Mouse (Mus musculus) embryo, embryonic 10.5 days (tissue): ENCODE measurements around the gene Cwc22.

Experiments
- DNase-seq: peaks from one replicate; pipeline ENCODE4 v3.0.0-alpha.2; 2015; ENCODE audit warnings: low spot score

Cwc22 gene

DNA sequence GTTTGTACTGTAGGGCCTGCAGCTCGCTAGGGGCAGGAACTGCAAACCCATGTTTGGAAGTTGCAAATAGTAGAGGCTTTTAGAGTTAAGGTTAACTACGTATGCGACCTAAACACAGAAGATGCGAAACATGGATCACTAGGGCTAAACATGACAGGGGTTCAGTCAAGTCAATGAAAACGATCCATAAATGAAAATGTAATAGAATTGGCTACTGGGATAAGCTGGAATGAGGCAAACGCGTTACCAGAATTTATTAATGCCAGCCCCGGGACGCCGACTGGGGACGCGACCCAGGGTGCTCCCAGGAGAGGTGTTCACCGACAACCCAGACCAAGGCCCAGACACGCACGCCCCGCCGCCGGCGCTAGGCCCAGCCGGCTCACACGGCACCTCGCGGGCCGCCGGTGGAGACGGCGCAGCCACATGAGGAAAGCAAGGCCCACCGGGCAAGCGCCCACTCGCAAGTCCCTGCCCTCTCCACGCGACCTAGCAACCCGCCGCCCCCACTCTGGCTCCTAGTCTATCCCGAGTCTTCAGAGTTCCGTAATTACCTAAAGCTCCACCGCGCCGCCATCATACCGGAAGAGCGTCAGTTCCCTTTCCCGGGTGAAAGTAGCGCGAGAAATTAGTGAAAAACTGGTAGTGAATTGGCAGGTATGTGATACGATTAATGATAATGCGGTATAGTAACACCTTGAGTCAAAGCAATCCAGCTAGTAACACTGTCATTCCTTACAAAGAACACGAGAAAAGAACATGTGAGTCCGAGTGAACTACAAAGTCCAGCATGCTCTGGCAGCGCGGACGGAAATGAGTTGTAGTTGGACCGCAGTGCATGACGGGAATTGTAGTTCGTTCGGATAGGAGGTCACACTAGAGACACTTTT is at the start of gene Cwc22:
Cwc22 (minus strand) TSS at position 780 of the 890 bp plus-strand sequence.
- peak; percentile 98 for DNase-seq

- no peak for DNase-seq
These were observed 47.7 kb upstream of the Cwc22 start for GRCm38 (mm10) chr2:77993727-77994401.

DNA sequence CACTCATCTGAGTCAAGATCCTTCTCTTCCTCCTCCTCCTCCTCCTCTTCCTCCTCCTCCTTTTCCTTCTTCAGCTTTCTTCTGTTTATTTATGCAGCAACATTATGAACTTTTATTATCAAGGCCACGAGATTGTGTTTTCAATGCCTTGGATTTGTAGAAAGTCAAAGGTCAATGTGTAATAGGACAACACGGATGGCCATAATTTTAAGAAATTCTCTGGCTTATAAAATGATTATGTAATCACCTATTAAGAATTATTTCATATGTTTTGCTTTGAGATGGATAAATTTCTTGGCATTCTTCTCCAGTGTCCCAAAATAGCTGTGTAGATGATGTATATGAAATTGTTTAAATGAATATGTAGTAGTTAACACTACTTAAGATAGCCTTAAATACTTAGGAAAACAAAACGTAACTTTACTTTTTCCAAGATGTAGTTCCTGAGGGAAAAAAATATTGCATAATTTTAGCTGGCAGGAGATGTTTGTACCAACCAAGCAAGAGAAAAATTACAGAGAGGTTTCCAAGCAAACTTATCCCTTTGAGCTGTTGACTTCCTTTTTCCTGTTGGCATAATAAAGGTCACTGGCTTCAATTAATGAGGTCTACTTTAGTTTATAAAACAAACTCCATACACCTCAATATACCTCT is 46.9 kb upstream of the Cwc22 start:
- no peak for DNase-seq

- DNase-seq, result no peak
These were observed 44.6 kb upstream of the Cwc22 start for GRCm38 (mm10) chr2:77990820-77991219.

DNA sequence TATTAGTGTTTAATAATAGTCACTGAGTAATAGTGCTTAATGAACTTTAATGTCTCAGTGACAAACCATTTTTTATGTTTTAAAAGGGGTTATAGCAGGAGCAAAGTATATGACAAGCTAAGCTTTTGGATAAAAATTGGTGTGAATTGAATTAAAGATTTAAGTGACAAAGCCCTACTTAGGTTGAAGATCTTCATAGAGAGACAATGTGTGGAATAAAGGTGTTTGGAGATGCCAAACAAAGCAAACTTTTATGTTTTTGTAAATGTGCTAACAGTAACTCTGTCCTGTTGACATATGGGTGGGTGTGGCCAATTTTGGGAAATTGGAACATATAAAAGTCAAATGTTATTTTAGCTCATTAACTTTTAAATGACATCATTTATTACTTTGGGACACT is 43.9 kb upstream of the Cwc22 start:
- DNase-seq, result no peak

DNA sequence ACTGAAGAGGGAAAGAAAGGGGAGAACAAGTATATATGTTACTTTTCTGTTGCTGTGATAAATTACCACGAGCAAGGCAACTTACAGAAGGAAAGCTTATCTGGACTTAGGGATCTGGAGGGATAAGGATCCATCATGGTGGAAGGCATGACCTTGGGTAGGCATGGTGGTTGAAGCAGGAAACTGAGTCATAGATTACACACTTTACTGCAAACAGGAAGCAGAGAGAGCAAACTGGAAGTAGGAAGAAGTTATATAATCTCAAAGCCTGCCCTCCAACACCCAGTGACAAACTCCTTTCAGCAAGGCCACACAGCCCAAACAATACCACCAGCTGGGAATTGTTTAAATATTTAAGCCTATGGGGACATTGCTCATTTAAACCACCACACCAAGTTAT is 43.2 kb upstream of the Cwc22 start:
- no peak for DNase-seq

- DNase-seq, result no peak
These were observed 40.0 kb upstream of the Cwc22 start for GRCm38 (mm10) chr2:77985991-77986730.

DNA sequence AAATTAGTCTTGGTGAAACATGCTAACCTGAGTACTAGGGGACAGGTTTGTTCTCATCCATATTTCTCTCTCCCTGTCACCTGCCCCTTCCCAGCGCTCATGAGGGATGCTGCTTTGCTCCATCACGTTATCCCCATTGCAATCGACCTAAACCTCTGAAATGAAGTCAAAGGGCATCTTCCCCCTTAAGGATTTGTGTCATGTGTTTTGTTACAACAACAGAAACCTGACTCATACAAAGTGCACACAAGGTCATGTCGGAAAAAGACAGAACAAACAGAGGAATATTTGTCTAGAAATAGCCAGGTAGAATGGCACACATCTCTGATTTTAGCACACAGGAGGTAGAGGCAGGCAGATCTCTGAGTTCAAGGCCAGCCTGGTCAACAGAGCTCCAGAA is 38.0 kb upstream of the Cwc22 start:
- no peak for DNase-seq

DNA sequence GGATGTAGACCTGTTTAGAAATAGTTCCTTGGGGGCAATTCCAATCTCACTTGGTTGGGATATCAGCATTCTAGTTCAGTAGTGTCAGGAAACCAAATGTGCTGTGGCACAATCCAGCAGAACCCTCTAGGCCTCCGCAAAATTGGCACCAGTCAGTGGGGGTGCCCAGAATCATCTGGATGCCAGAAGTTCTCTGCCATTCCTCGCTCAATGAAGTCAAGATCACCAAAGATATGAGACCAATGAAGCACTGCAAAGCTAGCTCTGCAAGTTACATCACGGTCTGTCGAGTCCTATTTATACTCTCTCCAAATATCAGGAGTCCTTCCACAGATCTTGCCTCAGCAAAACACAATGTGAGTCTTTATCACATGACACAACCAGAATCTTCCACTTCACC is 35.7 kb upstream of the Cwc22 start:
- DNase-seq, result no peak

DNA sequence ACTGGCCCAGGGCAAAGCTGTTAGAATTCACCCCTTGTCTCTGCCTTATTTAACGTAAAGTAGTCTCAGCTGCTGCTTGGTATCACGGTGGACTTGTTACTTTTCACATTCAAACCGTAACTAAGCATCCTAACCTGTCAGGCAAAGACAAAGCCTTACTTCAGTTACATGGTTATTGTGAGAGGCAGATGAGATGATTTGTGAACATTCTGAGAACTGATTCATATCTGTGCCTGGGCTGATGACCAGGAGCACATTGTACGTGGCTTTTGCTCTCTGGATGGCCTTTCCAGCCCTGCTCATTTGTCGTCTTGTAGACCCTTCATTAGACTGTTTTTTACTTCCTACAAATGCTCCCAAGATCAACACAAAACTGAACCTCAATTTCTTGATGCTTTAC is 34.5 kb upstream of the Cwc22 start:
- no peak for DNase-seq

DNA sequence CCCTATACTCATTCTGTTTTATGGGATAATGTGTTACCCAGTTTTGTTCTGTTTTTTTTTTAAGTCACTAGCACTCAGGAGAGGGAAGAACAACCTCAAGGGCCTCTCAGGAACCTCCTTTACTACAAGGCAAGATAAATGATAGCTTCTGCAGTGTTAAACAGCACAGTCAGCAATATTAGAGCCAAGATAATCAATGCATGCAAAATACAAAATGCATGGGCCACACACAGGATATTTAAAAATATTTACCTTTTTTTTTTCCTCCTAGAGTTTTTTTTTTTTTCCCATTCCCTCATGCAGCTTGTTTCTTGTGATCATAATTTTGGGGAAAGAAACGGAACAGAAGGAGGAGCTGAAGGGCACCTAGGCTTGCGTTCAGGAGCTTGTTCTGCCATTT is 33.3 kb upstream of the Cwc22 start:
- no peak for DNase-seq

DNA sequence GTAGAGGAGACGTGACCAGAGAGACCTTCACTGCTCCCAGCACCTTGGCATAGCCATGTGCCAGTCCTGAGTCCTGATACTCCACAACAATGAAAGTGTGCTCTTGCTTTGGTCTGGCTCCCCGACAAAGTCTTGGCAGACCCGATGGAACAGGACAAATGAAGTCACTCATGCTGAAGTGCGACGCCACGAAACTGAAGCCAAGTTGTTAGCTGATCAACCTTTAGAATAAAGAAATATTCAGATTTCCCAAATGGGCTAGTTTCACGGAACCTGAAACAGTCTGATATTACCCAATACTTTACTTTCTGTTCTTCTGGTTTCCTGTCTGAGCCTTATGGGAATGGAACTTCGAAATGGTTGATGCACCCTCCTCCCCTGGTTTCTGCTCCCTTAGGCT is 32.9 kb upstream of the Cwc22 start:
- DNase-seq, result no peak

DNA sequence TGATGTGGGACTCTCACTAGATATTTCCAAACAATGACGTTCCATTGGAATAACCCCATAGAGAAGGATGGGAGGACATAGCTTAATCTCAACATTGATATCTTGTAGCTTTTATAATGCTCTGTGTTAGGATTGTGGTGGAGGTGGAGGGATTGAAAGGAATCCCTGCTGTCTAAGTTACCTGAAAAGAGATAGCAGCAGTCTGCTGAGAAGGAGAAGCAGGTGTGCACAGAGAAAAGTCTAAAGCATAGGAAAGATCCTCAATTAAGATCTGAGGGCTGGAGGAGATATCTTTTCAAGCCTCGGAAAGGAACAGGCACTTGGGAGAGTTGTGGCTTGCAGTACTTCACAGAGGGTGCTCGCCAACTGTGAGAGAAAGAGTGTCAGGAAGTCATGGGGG is 32.1 kb upstream of the Cwc22 start:
- DNase-seq, result no peak

- DNase-seq, result no peak
These were observed 30.2 kb upstream of the Cwc22 start for GRCm38 (mm10) chr2:77976321-77976920.

DNA sequence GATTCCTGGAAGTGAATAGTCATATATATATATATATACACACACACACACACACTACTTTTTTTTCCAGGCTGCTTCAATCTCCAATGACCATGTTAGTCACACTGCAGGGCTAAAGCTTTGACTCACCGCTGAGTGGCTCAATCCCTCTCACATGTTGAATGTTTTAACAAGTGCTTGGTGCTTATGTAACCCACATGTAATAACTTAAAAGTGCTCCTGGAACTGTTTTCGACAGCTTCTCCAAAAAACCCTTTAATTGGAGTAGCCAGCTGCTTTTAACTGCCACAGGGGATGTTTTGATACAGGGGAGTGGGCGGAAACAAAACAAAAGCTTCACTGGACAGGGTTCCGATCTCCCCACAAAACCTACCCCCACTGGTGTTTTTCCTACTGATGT is 29.4 kb upstream of the Cwc22 start:
- peak; percentile 14 for DNase-seq

DNA sequence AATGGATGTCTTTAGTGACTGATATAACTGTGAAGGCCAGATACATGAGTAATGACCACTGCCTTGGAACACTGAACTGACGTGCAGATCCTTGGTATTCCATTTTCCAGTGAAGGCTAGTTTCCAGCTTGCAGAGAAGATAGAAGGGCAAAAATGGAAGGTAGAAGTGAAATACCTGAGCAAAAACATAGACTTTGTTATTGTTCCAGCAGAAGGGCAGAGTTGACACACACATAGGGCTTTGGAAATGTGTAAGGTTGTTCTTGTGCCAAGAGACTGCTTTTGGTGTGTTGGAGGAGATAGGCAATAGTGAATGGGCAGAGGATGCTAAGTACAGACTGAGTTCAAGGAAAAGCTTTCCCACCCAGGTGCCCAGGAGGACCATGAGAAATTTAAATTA is 28.8 kb upstream of the Cwc22 start:
- no peak for DNase-seq

- no peak for DNase-seq
These were observed 28.2 kb upstream of the Cwc22 start for GRCm38 (mm10) chr2:77974366-77974765.

DNA sequence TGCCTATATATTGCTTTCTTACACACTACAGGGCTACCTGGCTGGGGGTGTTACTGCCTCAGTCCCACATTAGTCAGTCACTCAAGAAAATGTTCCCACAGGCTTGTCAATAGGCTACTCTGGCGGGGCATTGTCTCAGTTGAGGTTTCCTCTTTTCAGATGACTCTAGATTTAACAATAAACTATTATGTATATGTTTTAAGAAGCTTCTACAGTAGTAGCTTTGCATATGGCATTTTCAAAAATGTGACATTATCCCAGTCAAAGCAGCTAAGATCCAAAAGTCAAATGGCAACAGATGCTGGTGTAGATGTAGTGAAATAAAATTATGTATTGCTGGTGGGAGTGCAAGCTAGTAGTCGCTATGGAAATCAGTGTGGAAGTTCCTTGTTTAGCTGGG is 27.1 kb upstream of the Cwc22 start:
- DNase-seq, result no peak

- DNase-seq, result no peak
These were observed 26.4 kb upstream of the Cwc22 start for GRCm38 (mm10) chr2:77972541-77972940.

GRCm38 (mm10) chr2:77971871-77972270 is 25.7 kb upstream of the Cwc22 start:
- DNase-seq, result no peak

- DNase-seq, result no peak
These were observed 25.2 kb upstream of the Cwc22 start for GRCm38 (mm10) chr2:77971361-77971760.

DNA sequence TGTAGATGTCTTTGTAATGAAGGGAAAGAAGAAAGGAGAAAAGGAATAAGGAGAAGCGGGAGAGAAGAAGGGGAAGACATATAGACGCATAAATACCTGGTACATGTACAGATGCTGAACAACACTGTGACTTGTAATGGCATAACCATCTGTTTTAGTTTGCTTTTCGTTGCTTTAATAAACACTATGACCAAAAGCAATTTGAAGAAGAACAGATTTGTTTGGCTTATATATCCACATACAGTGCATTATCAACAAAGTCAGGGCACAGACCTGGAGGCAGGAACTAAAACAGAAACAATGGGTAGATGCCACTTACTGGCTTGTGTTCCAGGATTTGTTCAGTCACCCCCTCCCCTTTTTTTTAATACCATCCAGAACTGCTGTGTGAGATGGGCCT is 24.4 kb upstream of the Cwc22 start:
- DNase-seq, result no peak
